ENCODE assay signal across 8 mouse cellular contexts in genomic region chr17:72918053-72918452, GRCm38 (mm10). TPM values are rescaled to one million over a fixed set of nuclear protein-coding genes. Genes with fewer than 3 reads are reported as not detected.
DNase-seq lines count a peak whose midpoint lies in the region; ATAC-seq lines count a peak whose summit lies in the region.

Gene Lbh (plus strand): TSS chr17:72918305.

- ATAC-seq in midbrain, embryonic 12.5 days (ENCODE audit: low FRiP score, low read depth) = peak; percentile 91
- no peak for ATAC-seq in erythroid progenitor cell, adult 5-6 weeks (replicated peaks; ENCODE audit: low FRiP score, poor library complexity, severe bottlenecking)

- peak within 1 kb of the TSS; percentile 87 for H3K4me2 ChIP-seq in midbrain, embryonic 12.5 days (replicated peaks)

- under 1% methylated on average over 35 of the region's 35 CpGs for WGBS in limb, embryonic 10.5 days
- under 1% methylated on average over 35 of the region's 35 CpGs for WGBS in midbrain, embryonic 12.5 days

- peak within 1 kb of the TSS; percentile 88 for H3K9ac ChIP-seq in midbrain, embryonic 12.5 days (replicated peaks)

- DNase-seq in adrenal gland, postnatal 10 days = peak; percentile 98
- peak; percentile 92 for DNase-seq in embryo, embryonic 9.5 days (ENCODE audit: extremely low spot score)
- DNase-seq in heart, adult 11 months = peak; percentile 100
- DNase-seq in kidney, adult 18-20 months = peak; percentile 92
- DNase-seq in limb, embryonic 10.5 days (ENCODE audit: low spot score) = peak; percentile 93
- peak; percentile 86 for DNase-seq in skeletal muscle tissue, adult 2 months (ENCODE audit: low read depth, low spot score)

- peak within 1 kb of the TSS; percentile 67 for H3K4me3 ChIP-seq in limb, embryonic 10.5 days
- H3K4me3 ChIP-seq in midbrain, embryonic 12.5 days = peak within 1 kb of the TSS; percentile 76

- H3K4me1 ChIP-seq in limb, embryonic 10.5 days = peaks cover 40% of the 10 kb centered on the region
- H3K4me1 ChIP-seq in midbrain, embryonic 12.5 days = peaks cover 36% of the 10 kb centered on the region

- H3K36me3 ChIP-seq in limb, embryonic 10.5 days = peaks cover 19% of the 10 kb centered on the region
- peaks cover 20% of the 10 kb centered on the region for H3K36me3 ChIP-seq in midbrain, embryonic 12.5 days

- H3K27me3 ChIP-seq in limb, embryonic 10.5 days (ENCODE audit: low read depth, poor library complexity, severe bottlenecking) = peaks cover 10% of the 10 kb centered on the region; the same call in 1 of the 2 replicates
- peaks cover 20% of the 10 kb centered on the region for H3K27me3 ChIP-seq in midbrain, embryonic 12.5 days

- peak within 1 kb of the TSS; percentile 92 for H3K27ac ChIP-seq in limb, embryonic 10.5 days
- H3K27ac ChIP-seq in midbrain, embryonic 12.5 days (replicated peaks) = peak within 1 kb of the TSS; percentile 90

- no peaks in the 10 kb centered on the region for H3K9me3 ChIP-seq in limb, embryonic 10.5 days (replicated peaks)
- H3K9me3 ChIP-seq in midbrain, embryonic 12.5 days = no peaks in the 10 kb centered on the region

RNA-seq across cellular contexts. Expression of gene Lbh, which starts in this region (rescaled TPM):
- total RNA-seq in adrenal gland, postnatal 10 days (2021) = 10 to 100 TPM; 52.9 to 65.8 TPM
- 1.9 and 2.0 TPM in 2 replicates for polyA plus RNA-seq in limb, embryonic 10.5 days (2016; fragmentation: Nextera tagmentation; extraction: Ambion mirVana)
- 3.4 TPM in 2 replicates for polyA plus RNA-seq in midbrain, embryonic 12.5 days (2016; fragmentation: Nextera tagmentation; extraction: Ambion mirVana)
- 8.6 and 14.3 TPM in 2 replicates for total RNA-seq in erythroid progenitor cell, adult 5-6 weeks (2015; ENCODE audit: low replicate concordance)
- total RNA-seq in erythroid progenitor cell, adult 5-6 weeks (2017; ENCODE audit: low replicate concordance) = 3.0 and 6.7 TPM in 2 replicates
